ENCODE assay signal across 26 mouse cellular contexts in the genomic region with DNA sequence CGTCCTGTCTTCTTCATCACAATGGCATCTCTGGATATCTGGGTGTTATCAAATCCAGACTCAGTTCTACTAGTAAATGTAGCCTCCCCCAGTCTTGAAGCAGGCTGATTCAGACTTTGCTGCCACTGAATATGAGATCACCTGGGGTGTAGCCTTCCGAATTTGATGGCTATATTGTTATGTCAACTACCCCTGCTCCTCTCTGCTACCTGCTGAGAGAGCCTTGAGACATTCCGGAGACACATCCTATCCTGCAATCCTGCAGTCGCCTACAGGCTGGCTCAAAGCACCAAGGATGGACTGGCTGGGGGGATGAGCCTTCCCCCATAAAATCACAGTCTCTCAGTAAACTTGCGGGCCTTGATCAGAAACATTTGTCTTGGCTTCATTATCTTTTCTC.
"Had no signal": no experiment of that assay in that cellular context is flagged by ENCODE, and none has a peak within 500 bp of the region (broad histone marks: within the 10 kb centered on the region; RNA-seq: fewer than 3 reads in every experiment).

No protein-coding gene starts in this region.

- ATAC-seq: forebrain, embryonic 13.5 days; forebrain, embryonic 14.5 days; forebrain, embryonic 15.5 days; forebrain, postnatal 0 days had no signal

- H3K36me3 ChIP-seq: embryonic facial prominence, embryonic 10.5 days; embryonic facial prominence, embryonic 12.5 days; embryonic facial prominence, embryonic 13.5 days; embryonic facial prominence, embryonic 15.5 days; forebrain, embryonic 10.5 days; forebrain, embryonic 12.5 days; forebrain, embryonic 15.5 days; heart, embryonic 10.5 days had no signal

- H3K27ac ChIP-seq: embryonic facial prominence, embryonic 10.5 days; embryonic facial prominence, embryonic 12.5 days; embryonic facial prominence, embryonic 13.5 days; embryonic facial prominence, embryonic 15.5 days; forebrain, embryonic 10.5 days; forebrain, embryonic 12.5 days; forebrain, embryonic 13.5 days; forebrain, embryonic 15.5 days; gastrocnemius, adult 2 months; heart, adult 2 months; heart, embryonic 10.5 days had no signal

- H3K4me2 ChIP-seq: embryonic facial prominence, embryonic 12.5 days; embryonic facial prominence, embryonic 13.5 days; embryonic facial prominence, embryonic 15.5 days; forebrain, embryonic 12.5 days; forebrain, embryonic 13.5 days; forebrain, embryonic 15.5 days; heart, embryonic 11.5 days had no signal

- H3K4me1 ChIP-seq: embryonic facial prominence, embryonic 10.5 days; embryonic facial prominence, embryonic 12.5 days; embryonic facial prominence, embryonic 13.5 days; embryonic facial prominence, embryonic 15.5 days; forebrain, embryonic 13.5 days had no signal

- H3K4me3 ChIP-seq: embryonic facial prominence, embryonic 10.5 days; embryonic facial prominence, embryonic 12.5 days; embryonic facial prominence, embryonic 13.5 days; embryonic facial prominence, embryonic 15.5 days; erythroblast, embryonic 14.5 days; forebrain, embryonic 10.5 days; forebrain, embryonic 12.5 days; forebrain, embryonic 13.5 days; forebrain, embryonic 15.5 days; gastrocnemius, adult 2 months; heart, adult 2 months; heart, embryonic 10.5 days had no signal

- DNase-seq: cerebellum, postnatal 10 days; cerebellum, postnatal 14 days; cerebellum, postnatal 25 days; cerebellum, postnatal 36 days; embryo, embryonic 11 days; forebrain, postnatal 0 days; gastrocnemius, adult 2 months; gastrocnemius, postnatal 10 days; gastrocnemius, postnatal 14 days; gastrocnemius, postnatal 25 days; gastrocnemius, postnatal 36 days; heart, adult 11 months; heart, adult 18-20 months; heart, adult 2 months had no signal

- H3K9ac ChIP-seq: embryonic facial prominence, embryonic 12.5 days; embryonic facial prominence, embryonic 13.5 days; embryonic facial prominence, embryonic 15.5 days; forebrain, embryonic 12.5 days; forebrain, embryonic 13.5 days; forebrain, embryonic 15.5 days; forebrain, postnatal 0 days had no signal

- H3K27me3 ChIP-seq: embryonic facial prominence, embryonic 12.5 days; embryonic facial prominence, embryonic 13.5 days; embryonic facial prominence, embryonic 15.5 days; forebrain, embryonic 12.5 days; forebrain, embryonic 13.5 days; forebrain, embryonic 15.5 days had no signal

- H3K9me3 ChIP-seq: embryonic facial prominence, embryonic 10.5 days; embryonic facial prominence, embryonic 12.5 days; embryonic facial prominence, embryonic 13.5 days; embryonic facial prominence, embryonic 15.5 days; forebrain, embryonic 10.5 days; forebrain, embryonic 12.5 days; forebrain, embryonic 13.5 days; forebrain, embryonic 15.5 days; heart, embryonic 10.5 days had no signal
